Mouse (Mus musculus) brain, embryonic 14.5 days (tissue): Measurements from ENCODE around the gene Krtdap.

Source experiments
- CTCF ChIP-seq: fragments of 200-500 bp; IDR thresholded peaks from 2 replicates; pipeline ENCODE4 v1.5.1; 2012; ENCODE audit warnings: inconsistent platforms, mild to moderate bottlenecking, moderate library complexity, borderline replicate concordance; ENCODE audit not compliant: insufficient read depth, insufficient read length; ENCODE audit errors: extremely low read depth
- POLR2A ChIP-seq: fragments of 200-500 bp; IDR thresholded peaks from 2 replicates; pipeline ENCODE4 v1.6.1; 2012; ENCODE audit warnings: mild to moderate bottlenecking, inconsistent platforms, borderline replicate concordance; ENCODE audit not compliant: poor library complexity, insufficient read depth, insufficient read length, severe bottlenecking; ENCODE audit errors: extremely low read depth

DNA sequence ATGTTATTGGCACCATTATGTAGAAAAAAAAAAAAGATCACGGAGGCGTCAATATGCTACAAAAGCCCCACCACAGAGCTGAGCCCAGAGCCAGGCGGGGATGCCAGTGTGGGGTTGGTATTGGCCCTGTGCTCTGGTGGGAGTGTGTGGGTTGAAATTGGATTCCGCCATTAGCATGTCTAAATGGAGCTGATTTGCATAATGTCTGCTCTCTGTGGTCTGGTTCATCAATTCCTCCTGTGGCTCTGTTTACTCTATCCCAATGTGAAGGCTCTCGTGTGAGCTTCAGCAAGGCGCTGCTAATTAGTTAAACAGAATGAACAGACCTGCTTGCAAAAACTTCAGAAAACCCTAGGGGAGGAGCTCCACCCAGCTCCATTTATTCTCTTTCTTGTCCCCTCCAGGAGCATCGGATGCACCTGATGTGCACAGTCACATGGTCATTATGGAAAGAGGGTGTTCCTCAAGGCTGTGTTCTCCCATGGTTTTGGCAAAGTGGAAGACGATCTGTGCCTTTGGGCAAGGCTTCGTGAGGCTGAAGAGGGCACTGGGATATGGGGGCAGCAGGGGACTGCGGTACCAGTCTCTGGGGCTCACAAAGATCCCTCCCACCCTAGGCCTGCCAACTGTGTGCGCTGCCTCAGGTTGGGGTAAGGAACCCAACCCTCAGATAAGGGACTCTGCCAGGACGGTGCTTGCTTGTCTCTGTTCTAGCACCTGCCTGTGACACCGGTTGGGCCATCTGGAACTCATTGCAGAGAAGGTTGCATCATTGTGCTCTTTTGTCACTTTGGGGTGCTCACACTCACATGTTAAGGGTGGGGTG is 1.8 kb upstream of the Krtdap start:
- TF ChIP-seq POLR2A (no peak), CTCF (no peak)
